Mouse (Mus musculus) myocyte (in vitro differentiated cells): Measurements from ENCODE around the gene 1300017J02Rik.

Experiments used
- CEBPB ChIP-seq: IDR thresholded peaks from 2 replicates; pipeline ENCODE4 v1.6.1; 2011; ENCODE audit warnings: mild to moderate bottlenecking, moderate library complexity; ENCODE audit not compliant: poor library complexity, insufficient read depth, severe bottlenecking
- POLR2A ChIP-seq: IDR thresholded peaks from one replicate; pipeline ENCODE4 v1.6.1; 2011; ENCODE audit warnings: low read depth, mild to moderate bottlenecking, control low read depth, moderate library complexity; ENCODE audit not compliant: insufficient read length

GRCm38 (mm10) chr9:103234059-103234458 is 70.8 kb downstream of the 1300017J02Rik start:
- no peak for TF ChIP-seq POLR2A
- TF ChIP-seq CEBPB = no peak
